Mouse (Mus musculus): ENCODE data around the gene Gm15448. TPM values are rescaled to one million over a fixed set of nuclear protein-coding genes. Genes with fewer than 3 reads are reported as not detected.

Gene Gm15448
- total RNA-seq (2023), result not detected

DNA sequence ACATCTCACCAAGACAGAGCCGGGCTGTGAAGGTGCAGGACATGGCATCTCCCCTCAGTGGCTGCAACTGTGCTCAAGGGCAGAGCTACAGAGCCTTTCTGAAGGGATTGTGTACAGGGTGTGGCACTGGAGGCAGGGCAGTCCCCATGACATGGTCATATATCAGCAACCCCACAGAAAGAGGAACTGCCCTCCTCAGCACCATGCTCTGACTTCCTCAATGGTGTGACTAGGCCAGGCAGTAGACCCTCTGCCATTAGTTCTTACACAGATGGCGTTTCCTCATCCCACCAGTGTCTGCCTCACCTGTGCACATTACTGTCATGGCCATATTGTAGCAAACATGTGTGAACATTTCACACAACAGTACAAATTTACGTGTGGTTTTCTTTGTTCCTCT, at the start of gene Gm15448:
TSS of gene Gm15448 (minus strand) at position 89 of the 400 bp plus-strand sequence.

GRCm38 (mm10) chr7:3844951-3845350, 19.5 kb upstream of the Gm15448 start, which contains the start of gene Pira2:
TSS of gene Pira2 (minus strand) at chr7:3845051.

Other genes starting within 250 kb of the Gm15448 start
- not detected for gene Oscar, start 209.5 kb downstream of the Gm15448 start, total RNA-seq (2023)
- gene Ndufa3, start 208.3 kb downstream of the Gm15448 start, total RNA-seq (2023), result 346 TPM
- 24.7 TPM for gene Tfpt, start 195.8 kb downstream of the Gm15448 start, total RNA-seq (2023)
- gene Prpf31, start 195.7 kb downstream of the Gm15448 start, total RNA-seq (2023), result 57.1 TPM
- gene Cnot3, start 180.4 kb downstream of the Gm15448 start, total RNA-seq (2023), result 115 TPM
- gene Leng1, start 159.8 kb downstream of the Gm15448 start, total RNA-seq (2023), result 11.1 TPM
- 15.1 TPM for gene Tmc4, start 148.1 kb downstream of the Gm15448 start, total RNA-seq (2023)
- 19.9 TPM for gene Tsen34, start 132.8 kb downstream of the Gm15448 start, total RNA-seq (2023)
- 73.5 TPM for gene Mboat7, start 132.2 kb downstream of the Gm15448 start, total RNA-seq (2023)
- 2,564 TPM for gene Rps9, start 121.7 kb downstream of the Gm15448 start, total RNA-seq (2023)
- 3.1 TPM for gene Pirb, start 105.3 kb downstream of the Gm15448 start, total RNA-seq (2023)
- 0.30 TPM for gene Pira2, start 19.4 kb upstream of the Gm15448 start, total RNA-seq (2023)
- 0.77 TPM for gene Gm14548, start 72.4 kb upstream of the Gm15448 start, total RNA-seq (2023)
- gene Lilra6, start 89.8 kb upstream of the Gm15448 start, total RNA-seq (2023), result 1.2 TPM
- 11.1 TPM for gene Lair1, start 237.5 kb upstream of the Gm15448 start, total RNA-seq (2023)

Measured in CD4-positive naive resting alpha-beta T cell, adult 57 days (primary cell).